Mouse (Mus musculus) embryo, embryonic 11 days (tissue): Measurements from ENCODE around the gene Slc25a33.
A peak's percentile ranks its signal among the peaks of the same experiment; 100 is the strongest.
"Not testable (repeated sequence)": the region's sequence is repeated elsewhere in the genome, so short reads cannot be mapped to it uniquely, and the experiment has no call there.

ENCODE experiments used
- DNase-seq: peaks from one replicate; pipeline ENCODE4 v3.0.0-alpha.2; 2015

Slc25a33 gene

GRCm38 (mm10) chr4:149774094-149774470, at the start of gene Slc25a33:
Gene Slc25a33, minus strand, starts transcription at chr4:149774277.
- peak; percentile 98 for DNase-seq

- no peak for DNase-seq
Measured at GRCm38 (mm10) chr4:149822586-149823196, 48.6 kb upstream of the Slc25a33 start.

DNA sequence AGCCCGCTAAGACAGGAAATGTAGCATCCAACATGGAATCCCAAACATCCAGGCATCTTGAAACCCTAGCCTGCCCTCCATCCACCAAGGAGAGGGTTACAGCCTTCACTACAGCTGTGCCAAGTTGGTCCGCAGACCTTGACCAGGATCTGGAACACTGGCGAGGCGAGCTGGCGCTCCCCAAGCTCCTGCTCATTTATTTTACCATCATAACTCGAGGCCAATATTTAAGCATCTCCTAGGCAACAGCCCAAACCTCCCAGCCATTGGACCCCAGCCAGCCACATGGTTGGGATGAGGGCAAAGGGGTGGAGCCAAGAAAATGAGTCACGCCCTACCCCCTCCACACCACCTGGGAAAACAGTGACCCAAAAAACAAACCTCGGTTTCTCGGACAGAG, 48.0 kb upstream of the Slc25a33 start:
- DNase-seq, result peak; percentile 53

GRCm38 (mm10) chr4:149820569-149820968, 46.5 kb upstream of the Slc25a33 start:
- DNase-seq, result no peak

DNA sequence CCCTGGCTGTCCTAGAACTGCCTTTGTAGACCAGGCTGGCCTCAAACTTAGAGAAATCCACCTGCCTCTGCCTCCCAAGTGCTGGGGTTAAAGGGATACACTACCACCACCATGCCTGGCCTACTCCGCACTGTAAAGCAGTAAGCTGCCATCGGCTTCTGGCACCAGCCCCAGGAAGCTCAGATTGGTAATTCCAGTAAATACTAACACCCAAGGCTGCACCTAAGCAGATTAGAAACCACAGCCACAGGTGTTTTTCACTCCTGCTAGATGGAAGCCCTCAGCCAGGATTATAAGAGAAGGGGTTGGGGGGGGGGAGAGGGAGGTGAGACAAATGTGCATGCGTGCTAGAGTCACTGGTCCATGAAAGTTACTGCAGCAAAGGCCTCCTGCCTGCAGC, 45.1 kb upstream of the Slc25a33 start:
- no peak for DNase-seq

DNA sequence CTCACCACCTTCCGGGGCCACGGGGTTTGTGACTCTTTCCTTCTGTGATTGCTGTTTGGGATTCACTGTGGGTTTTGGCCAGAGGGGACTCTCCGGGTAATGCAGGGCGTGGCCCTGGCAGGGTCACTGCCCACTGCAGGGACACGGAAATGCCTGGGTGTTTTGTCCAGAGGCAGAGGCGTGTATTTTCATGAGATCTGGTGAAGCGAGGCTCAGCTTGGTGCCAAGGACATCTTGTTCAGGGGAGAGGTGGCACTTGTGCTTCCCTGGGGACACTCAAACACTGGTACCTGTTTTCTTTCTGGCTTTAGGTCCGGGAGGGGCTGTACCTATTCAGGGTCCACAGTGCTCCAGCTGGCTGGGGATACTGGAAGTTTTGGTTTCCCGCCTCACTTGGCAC, 42.5 kb upstream of the Slc25a33 start:
- DNase-seq, result no peak

DNA sequence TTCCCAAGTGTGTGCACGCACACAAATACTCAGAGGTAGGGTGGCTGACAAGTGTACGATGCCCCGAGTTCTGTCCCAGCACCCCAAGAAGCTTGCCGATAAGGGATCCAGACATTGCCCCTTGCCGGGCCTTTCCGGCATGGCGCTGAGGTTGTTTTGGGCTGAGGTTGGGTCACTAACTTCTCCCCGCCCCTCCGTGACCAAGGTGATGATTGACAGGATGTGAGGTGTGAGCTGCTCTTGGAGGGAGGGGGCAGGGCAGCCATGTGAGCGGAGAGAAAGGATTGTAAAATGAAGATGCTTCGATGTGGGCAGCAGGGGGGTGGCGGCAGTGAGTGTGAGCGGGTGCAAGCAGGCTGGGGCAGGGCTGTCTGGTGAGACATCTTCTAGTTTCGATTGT, 41.5 kb upstream of the Slc25a33 start:
- no peak for DNase-seq

DNA sequence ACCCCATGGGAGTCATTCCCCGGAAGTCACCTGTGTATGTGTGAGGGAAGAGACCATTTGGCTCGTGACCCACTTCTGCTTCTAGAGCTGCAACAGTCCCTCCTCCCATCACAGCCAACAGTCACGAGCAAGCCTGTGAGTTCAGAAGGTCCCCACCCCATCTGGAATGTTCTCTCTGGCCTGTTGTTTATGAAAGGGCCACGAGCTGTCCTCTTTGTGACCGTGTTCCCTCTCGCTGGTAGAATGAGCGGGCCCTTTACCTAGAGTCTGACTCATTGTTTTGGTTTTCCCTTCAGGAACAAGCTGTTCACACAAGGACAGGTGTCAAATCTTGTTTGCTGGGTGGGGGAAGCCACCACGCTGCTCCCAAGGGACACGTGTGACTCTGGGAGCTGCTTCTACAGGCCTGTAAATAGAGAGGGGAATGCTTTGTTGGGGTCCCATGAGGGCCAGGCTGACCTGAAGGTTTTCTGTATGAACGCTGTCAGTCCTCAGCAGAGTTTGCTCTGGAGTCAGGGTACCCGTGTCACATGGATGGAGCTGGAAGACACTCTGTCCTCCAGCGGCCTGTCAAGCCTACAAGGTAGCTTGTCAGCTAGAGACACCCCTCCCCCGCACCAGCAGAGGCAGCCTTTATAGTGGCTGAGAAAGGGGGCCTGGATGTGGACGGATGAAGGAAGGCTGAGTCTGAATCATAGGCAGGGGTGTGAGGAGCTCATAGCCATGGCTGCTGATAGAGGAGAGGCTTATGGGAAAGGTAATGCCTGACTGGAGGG, 39.5 kb upstream of the Slc25a33 start:
- DNase-seq, result no peak

DNA sequence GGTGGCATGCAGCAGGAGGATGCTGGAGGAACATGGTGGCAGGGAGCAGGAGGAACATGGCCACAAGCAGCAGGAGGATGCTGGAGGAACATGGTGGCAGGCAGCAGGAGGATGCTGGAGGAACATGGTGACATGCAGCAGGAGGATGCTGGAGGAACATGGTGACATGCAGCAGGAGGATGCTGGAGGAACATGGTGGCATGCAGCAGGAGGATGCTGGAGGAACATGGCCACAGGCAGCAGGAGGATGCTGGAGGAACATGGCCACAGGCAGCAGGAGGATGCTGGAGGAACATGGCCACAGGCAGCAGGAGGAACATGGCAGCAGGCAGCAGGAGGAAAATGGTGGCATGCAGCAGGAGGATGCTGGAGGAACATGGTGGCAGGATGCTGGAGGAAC, 36.3 kb upstream of the Slc25a33 start:
- not testable (repeated sequence) for DNase-seq

DNA sequence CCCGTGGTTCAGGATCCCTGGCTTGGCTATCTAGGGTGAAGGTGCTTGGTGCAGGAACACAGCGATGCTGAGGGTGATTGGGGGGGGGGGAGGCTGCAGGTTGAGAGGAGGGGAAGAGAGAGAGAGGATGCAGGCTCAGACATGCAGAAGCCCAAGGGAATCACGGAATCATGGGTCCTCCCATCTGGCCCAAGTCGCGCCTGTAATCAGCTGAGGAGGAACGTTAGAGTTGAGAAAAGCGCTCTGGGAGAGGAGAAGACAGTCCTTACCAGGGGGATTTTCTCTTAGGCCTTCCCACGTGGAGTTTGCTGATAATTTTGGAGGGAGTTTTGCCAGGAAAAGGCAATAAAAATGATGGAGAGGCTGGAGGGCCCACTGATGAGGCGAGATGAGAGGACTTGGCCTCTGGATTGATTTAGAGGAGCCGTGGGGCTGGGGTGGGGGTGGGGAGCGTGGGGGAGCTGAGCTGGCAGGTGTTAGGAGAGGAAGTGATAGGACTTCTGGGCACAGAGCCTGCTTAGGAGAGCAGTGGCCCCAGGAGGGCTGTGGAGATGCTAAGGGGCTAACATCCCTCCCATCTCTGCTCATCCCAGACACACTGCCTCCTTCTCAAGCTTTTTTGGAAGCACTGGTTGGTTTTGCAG, 34.6 kb upstream of the Slc25a33 start:
- no peak for DNase-seq

DNA sequence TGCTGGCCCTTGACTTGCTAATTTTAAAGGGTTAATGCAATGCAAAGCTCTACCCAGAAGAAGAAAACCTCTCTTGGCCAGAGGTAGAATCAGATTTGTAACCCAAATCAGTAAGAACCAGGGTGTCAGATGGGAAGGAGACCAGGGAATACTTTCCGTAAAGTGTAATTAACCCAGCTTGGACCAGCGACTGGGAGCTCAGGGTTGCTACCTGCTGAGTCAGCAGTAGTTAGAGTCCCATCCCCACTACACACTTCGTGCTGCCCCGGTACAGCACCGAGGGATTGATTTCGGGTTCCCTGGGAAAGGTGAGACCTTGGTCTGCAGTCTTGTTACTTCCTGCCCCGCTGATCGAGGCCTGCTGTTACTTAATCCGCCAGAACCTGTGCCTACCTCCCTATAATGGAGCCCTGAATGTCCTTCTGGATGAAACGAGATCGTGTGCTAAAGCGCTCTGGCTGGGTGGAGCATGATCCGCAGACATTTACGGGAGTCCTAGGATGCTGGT, 34.0 kb upstream of the Slc25a33 start:
- no peak for DNase-seq

DNA sequence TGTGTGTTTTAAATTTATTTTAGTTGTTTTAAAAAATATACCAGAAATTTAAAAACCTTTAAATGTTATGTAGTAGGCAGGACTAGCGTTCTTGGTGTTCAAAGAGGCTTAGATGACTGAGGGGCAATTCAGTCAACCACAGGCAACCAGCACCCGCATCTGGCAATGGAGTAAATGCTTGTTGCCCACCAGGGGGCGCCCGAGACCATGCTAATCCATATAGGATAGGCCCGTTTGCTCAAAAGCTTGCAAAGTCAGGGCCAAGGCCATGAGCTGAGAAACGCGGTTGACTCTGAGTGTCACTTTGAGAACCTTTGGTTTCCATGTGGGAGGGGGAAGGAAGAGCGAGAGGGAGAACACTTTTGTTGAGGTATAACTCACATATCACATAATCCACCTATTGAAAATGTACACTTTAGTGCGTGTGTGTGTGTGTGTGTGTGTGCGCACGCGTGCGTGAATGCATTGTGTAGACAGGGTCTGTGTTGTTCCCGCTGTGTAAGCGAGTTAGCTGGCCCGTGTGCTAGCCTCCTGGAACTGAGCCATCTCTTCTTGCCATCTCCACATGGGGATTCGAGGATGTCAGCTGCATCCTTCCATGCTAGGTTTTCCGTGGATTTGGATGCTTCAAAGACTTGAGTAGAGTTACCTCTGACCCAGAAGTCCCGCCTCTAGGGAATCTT, 32.8 kb upstream of the Slc25a33 start:
- peak; percentile 97 for DNase-seq

DNA sequence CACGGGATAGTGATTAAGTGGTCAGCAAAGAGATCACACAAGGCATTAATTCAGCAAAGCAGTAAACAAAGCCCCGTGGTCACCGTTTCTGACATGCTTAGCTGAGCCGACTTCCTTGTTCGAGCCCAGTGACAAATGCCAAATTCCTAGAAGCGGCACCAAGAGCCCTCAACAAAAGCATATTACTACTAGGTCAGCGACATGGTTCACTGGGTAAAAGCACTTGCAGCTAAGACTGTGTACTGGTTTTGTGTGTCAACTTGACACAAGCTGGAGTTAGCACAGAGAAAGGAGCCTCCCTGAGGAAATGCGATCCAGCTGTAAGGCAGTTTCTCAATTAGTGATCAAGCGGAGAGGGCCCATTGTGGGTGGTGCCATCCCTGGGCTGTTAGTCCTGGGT, 28.2 kb upstream of the Slc25a33 start:
- no peak for DNase-seq

- DNase-seq, result no peak
Measured at GRCm38 (mm10) chr4:149800576-149800975, 26.5 kb upstream of the Slc25a33 start.

GRCm38 (mm10) chr4:149800172-149800464, 26.0 kb upstream of the Slc25a33 start:
- DNase-seq, result no peak

GRCm38 (mm10) chr4:149799346-149800171, 25.5 kb upstream of the Slc25a33 start:
- no peak for DNase-seq

GRCm38 (mm10) chr4:149798684-149799309, 24.7 kb upstream of the Slc25a33 start:
- peak; percentile 61 for DNase-seq

DNA sequence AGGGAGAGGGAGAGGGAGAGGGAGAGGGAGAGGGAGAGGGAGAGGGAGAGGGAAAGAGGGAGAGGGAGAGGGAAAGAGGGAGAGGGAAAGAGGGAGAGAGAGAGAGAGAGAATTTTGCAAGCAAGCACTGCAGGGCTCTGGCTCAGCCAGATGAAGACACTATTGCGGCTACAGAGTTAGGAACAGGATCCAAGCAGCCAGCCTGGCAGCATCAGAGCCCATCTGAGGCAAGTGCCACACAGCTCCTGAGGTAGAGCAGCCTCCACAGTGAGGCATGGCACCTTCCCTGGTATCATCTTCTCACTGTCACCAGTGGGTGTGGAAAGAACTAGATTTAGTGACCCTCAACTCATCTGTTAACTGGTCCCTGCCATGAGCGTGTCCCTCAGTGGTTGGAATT, 24.0 kb upstream of the Slc25a33 start:
- no peak for DNase-seq

- DNase-seq, result no peak
Measured at GRCm38 (mm10) chr4:149797220-149797610, 23.1 kb upstream of the Slc25a33 start.

DNA sequence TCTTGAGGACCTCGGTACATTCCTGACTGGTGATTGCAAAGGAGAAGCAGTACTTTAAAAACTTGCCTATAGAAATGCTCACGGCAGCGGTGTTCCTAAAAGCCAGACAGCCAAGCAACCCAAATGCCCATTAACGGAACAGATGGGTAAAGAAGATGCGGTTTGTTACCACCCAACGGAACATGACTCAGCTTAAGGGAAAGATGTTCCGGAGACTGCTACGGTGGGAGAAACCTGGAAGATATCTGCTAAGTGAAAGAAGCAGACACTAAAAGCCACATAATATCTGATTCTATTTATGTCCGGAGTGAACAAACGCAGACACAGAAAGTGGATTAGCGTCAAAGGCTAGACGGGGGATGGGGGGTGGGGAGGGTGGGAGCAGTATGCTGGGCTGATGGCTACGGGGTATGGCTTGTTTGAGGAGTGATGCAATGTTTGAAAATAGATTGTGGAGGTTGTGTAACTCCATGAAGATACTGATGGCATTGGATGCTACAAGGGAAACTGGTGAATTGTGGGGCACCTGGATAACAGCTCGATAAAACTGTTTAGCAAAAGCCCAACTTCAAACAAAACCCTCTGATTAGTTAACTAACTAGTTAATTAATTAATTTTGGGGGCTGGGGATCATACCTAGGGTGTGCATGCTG, 22.6 kb upstream of the Slc25a33 start:
- no peak for DNase-seq

DNA sequence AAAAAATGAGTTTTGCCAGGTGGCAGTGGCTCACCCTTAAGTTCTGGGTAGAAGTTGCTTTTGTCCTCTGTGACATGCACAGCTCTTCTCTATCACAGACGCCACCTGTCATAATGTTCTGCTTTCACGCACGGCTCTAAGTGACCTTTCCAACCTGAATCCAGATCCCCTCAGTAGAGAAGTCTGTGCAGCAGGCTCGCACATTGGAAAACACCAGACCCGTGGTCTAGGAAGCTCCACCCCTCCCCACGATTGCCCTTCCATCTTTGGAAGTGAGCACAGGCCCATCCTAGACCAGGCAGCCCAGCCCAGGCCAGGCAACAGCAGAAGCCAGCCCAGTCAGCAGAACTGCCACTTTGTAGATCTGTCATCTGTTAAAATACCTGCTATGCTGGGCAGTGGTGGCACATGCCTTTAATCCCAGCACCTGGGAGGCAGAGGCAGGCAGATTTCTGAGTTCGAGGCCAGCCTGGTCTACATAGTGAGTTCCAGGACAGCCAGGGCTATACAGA, 20.9 kb upstream of the Slc25a33 start:
- DNase-seq, result no peak

DNA sequence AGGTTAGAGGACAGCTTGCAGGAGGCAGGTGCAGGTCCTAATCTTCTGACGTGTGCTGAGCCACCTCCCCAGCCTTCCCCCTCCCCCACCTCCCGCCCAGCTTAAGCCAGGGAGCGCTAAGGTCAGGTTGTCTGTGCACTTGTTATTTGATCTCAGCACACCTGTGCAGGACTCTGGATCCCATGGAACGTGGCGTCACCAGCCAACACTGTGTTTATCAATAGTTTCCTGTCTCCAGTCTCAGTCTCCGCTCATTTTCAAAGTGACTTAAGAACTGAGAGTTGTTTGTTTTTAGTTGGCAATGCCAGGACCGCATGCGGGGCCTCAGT, 19.9 kb upstream of the Slc25a33 start:
- no peak for DNase-seq
